Mouse (Mus musculus) spleen, postnatal 10 days (tissue): ENCODE data around the gene Cdc14a.
"Not testable (repeated sequence)": the region's sequence is repeated elsewhere in the genome, so short reads cannot be mapped to it uniquely, and the experiment has no call there.

Experiments used
- DNase-seq, 2 experiments: peaks; one replicate each; pipeline ENCODE4 v3.0.0; 2021 to 2022; ENCODE audit warnings: low spot score in 2 of 2

The Cdc14a gene

GRCm38 (mm10) chr3:116368868-116369437 is 54.9 kb downstream of the Cdc14a start:
- no peak for DNase-seq

GRCm38 (mm10) chr3:116366125-116366524 is 57.7 kb downstream of the Cdc14a start:
- no peak for DNase-seq

GRCm38 (mm10) chr3:116361906-116362305 is 61.9 kb downstream of the Cdc14a start:
- no peak for DNase-seq

- no peak for DNase-seq
These were observed 62.7 kb downstream of the Cdc14a start for GRCm38 (mm10) chr3:116361101-116361500.

GRCm38 (mm10) chr3:116357866-116358265 is 66.0 kb downstream of the Cdc14a start:
- no peak for DNase-seq

GRCm38 (mm10) chr3:116357180-116357579 is 66.7 kb downstream of the Cdc14a start:
- no peak for DNase-seq

- no peak for DNase-seq
These were observed 68.6 kb downstream of the Cdc14a start for GRCm38 (mm10) chr3:116355026-116355788.

- DNase-seq: no peak
These were observed 71.3 kb downstream of the Cdc14a start for GRCm38 (mm10) chr3:116352486-116352885.

- no peak for DNase-seq
These were observed 73.4 kb downstream of the Cdc14a start for GRCm38 (mm10) chr3:116350389-116350967.

GRCm38 (mm10) chr3:116347571-116347970 is 76.3 kb downstream of the Cdc14a start:
- DNase-seq: not testable (repeated sequence)

GRCm38 (mm10) chr3:116345245-116345644 is 78.6 kb downstream of the Cdc14a start:
- no peak for DNase-seq

- no peak for DNase-seq
These were observed 81.6 kb downstream of the Cdc14a start for GRCm38 (mm10) chr3:116342251-116342650.

GRCm38 (mm10) chr3:116340950-116341624 is 82.7 kb downstream of the Cdc14a start:
- peak; percentile 62 to 80 for DNase-seq

GRCm38 (mm10) chr3:116340281-116340680 is 83.6 kb downstream of the Cdc14a start:
- DNase-seq: no peak

GRCm38 (mm10) chr3:116338616-116339015 is 85.2 kb downstream of the Cdc14a start:
- no peak for DNase-seq

- DNase-seq: no peak
These were observed 86.0 kb downstream of the Cdc14a start for GRCm38 (mm10) chr3:116337840-116338239.

GRCm38 (mm10) chr3:116335036-116335435 is 88.8 kb downstream of the Cdc14a start:
- no peak for DNase-seq

GRCm38 (mm10) chr3:116333711-116334110 is 90.1 kb downstream of the Cdc14a start:
- no peak for DNase-seq

GRCm38 (mm10) chr3:116333229-116333628 is 90.6 kb downstream of the Cdc14a start:
- DNase-seq: peak in 1 of 2 experiments; percentile 73

GRCm38 (mm10) chr3:116331811-116332464 is 91.9 kb downstream of the Cdc14a start:
- peak; percentile 29 to 64 for DNase-seq

GRCm38 (mm10) chr3:116329976-116330375 is 93.9 kb downstream of the Cdc14a start:
- no peak for DNase-seq
